Mouse (Mus musculus) stomach, postnatal 0 days (tissue): ENCODE measurements around the gene Gm29776. TPM values are rescaled to one million over a fixed set of nuclear protein-coding genes. Genes with fewer than 3 reads are reported as not detected.

Experiments
- ATAC-seq: fragments of 200-750 bp; cut with Nextera tagmentation; 2 replicates; pipeline ENCODE4 v1.8.0; 2017; ENCODE audit not compliant: low FRiP score, low TSS enrichment
- DNase-seq: peaks from one replicate; pipeline ENCODE4 v3.0.0-alpha.2; 2016; ENCODE audit warnings: low spot score
- H3K27ac ChIP-seq: fragments of 300-500 bp; sonication (generic); replicated peaks from 2 replicates; pipeline ENCODE4 v1.5.1; 2014; ENCODE audit warnings: mild to moderate bottlenecking, control low read depth
- H3K27me3 ChIP-seq: fragments of 300-500 bp; sonication (generic); 2 replicates; pipeline ENCODE4 v1.6.1; 2014; ENCODE audit warnings: low read length; ENCODE audit not compliant: control insufficient read depth, insufficient read depth
- H3K36me3 ChIP-seq: fragments of 300-500 bp; sonication (generic); 2 replicates; pipeline ENCODE4 v1.6.1; 2014; ENCODE audit warnings: low read length, mixed read lengths; ENCODE audit not compliant: control insufficient read depth, insufficient read depth
- H3K4me1 ChIP-seq: fragments of 300-500 bp; sonication (generic); replicated peaks from 2 replicates; pipeline ENCODE4 v1.6.1; 2014; ENCODE audit warnings: antibody characterized with exemption; ENCODE audit not compliant: control insufficient read depth, insufficient read depth
- H3K4me2 ChIP-seq: fragments of 300-500 bp; sonication (generic); replicated peaks from 2 replicates; pipeline ENCODE4 v1.6.1; 2014; ENCODE audit warnings: low read depth, mild to moderate bottlenecking, control low read depth, moderate library complexity
- H3K4me3 ChIP-seq: fragments of 300-500 bp; sonication (generic); 2 replicates; pipeline ENCODE4 v1.5.1; 2014; ENCODE audit warnings: low read depth, low read length, control low read depth
- H3K9ac ChIP-seq: fragments of 300-500 bp; sonication (generic); 2 replicates; pipeline ENCODE4 v1.6.1; 2014; ENCODE audit warnings: mild to moderate bottlenecking, low read length, control low read depth, mixed read lengths
- H3K9me3 ChIP-seq: fragments of 300-500 bp; sonication (generic); 2 replicates; pipeline ENCODE4 v1.6.1; 2016; ENCODE audit warnings: low read length; ENCODE audit not compliant: control insufficient read depth
- CTCF ChIP-seq: IDR thresholded peaks from 2 replicates; pipeline ENCODE4 v1.5.1; 2016; ENCODE audit warnings: antibody characterized with exemption, low read depth, mild to moderate bottlenecking, moderate library complexity
- EP300 ChIP-seq: optimal IDR thresholded peaks from 2 replicates; pipeline ENCODE3; 2016; ENCODE audit warnings: antibody characterized with exemption
- WGBS: fragments of 180-500 bp; shearing (Covaris S2); extraction: QIAGEN DNeasy Blood & Tissue Kit; methylation state at CpG from one replicate; pipeline ENCODE4 v1.1.7; 2014; 5-methylcytosine and 5-hydroxymethylcytosine counted together
- polyA plus RNA-seq: library from polyadenylated mRNA; unstranded; fragments of >200 nt; fragmentation: Nextera tagmentation; extraction: Ambion mirVana; gene quantifications from 2 replicates; pipeline ENCODE4 v1.2.1, GENCODE M21; 2015

The Gm29776 gene
- polyA plus RNA-seq, 1 experiment from 2014 or later = 0.08 TPM

DNA sequence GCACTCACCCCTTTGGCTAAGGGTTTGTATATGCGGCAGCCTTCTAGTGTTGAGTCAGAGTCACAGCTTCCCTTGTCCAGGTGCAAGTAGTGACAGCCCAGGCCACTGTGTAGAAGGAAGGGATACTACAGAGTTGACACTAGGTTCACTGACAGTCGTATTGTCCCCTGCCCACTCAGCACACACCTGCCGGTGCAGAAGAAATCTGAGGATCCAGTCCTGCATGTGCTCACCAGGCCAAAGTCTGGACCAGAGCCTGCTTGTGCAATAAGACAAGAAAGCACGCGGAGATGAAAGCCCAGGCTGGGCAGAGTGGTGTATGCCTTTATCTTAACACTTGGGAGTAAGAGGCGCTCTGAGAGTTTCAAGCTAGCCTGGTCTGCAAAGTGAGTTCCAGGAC, 3.6 kb downstream of the Gm29776 start:
- Histone ChIP-seq H3K4me3 (no peak overlapping the region), H3K4me2 (no peak overlapping the region), H3K4me1 (no peaks in the 10 kb centered on the region), H3K9me3 (no peaks in the 10 kb centered on the region), H3K27ac (no peak overlapping the region), H3K36me3 (no peaks in the 10 kb centered on the region; the same call in 1 of the 2 replicates), H3K9ac (no peak overlapping the region), H3K27me3 (no peaks in the 10 kb centered on the region)
- ATAC-seq = peak; percentile 24; the same call in 1 of the 2 replicates
- 61% methylated on average over 6 of the region's 6 CpGs for WGBS
- TF ChIP-seq EP300 (no peak), CTCF (no peak)
- DNase-seq = no peak

DNA sequence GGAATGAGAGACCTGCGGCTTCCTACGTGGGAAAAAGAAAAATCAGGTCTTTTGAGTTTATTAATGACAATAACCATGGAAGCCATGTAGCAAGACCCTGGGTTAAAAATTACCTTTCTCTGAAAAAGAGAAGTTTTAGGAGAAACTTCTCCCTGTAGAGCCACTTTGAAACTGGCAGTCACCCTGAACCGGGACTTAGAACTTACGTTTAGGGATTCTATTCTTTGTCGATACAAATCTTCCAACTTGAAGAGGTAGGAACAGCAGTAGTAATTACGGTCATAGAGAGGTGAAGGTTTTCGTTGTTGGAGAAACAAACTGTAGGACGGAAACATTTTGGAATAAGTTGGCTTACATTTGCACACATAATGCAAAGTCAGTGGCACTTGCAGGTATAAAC, 11.4 kb downstream of the Gm29776 start:
- Histone ChIP-seq H3K4me1 (no peaks in the 10 kb centered on the region), H3K4me2 (peak overlapping the region; percentile 60), H3K9me3 (no peaks in the 10 kb centered on the region), H3K27me3 (no peaks in the 10 kb centered on the region), H3K36me3 (peaks cover 3% of the 10 kb centered on the region; the same call in 1 of the 2 replicates), H3K27ac (peak overlapping the region; percentile 46; the same call in 1 of the 2 replicates), H3K9ac (peak overlapping the region; percentile 70), H3K4me3 (peak overlapping the region; percentile 96)
- TF ChIP-seq EP300 = no peak
- TF ChIP-seq CTCF = no peak
- DNase-seq (no peak), ATAC-seq (no peak)
- WGBS = 1% methylated on average over 8 of the region's 8 CpGs

DNA sequence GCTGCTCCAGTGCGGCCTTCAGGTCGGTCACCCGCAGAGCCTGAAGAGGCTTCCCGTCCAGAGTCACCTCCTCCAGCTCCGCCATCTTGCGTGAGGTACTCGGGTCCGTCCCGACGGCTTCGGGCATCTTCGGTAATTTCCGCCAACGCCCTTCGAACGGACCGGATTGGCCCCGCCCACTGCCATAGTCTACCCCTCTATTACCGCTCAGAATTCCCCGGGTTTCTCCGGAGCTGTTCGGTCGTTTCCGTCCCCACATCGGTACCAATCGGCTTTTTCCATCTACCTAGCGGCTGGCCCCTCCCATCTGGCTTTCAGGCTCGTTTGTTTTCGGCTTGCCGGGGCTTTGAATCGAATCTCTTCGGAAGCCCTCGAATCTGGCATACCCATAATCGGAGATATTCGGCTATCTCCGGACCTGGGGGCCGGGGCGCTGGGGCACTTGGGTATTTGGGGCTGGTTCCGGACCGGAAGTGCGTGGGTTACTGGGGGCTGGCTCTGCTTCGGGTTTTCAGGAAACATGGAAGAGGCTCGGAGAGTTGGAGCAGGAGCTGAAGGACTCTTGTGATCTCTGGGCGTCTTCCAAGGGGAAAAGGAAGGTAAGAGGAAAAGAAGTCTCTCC, 12.0 kb downstream of the Gm29776 start, which contains the start of gene Acin1:
Gene Acin1, minus strand, starts transcription at position 410 of the 622 bp plus-strand sequence.
- WGBS = under 1% methylated on average over 44 of the region's 44 CpGs
- Histone ChIP-seq H3K27me3 (no peaks in the 10 kb centered on the region), H3K9me3 (no peaks in the 10 kb centered on the region), H3K9ac (peak within 1 kb of the TSS; percentile 97), H3K36me3 (peaks cover 3% of the 10 kb centered on the region; the same call in 1 of the 2 replicates), H3K4me2 (peak within 1 kb of the TSS; percentile 66), H3K4me3 (peak within 1 kb of the TSS; percentile 96), H3K4me1 (no peaks in the 10 kb centered on the region), H3K27ac (peak within 1 kb of the TSS; percentile 99)
- TF ChIP-seq EP300 (no peak), CTCF (no peak)
- DNase-seq (peak; percentile 100), ATAC-seq (peak; percentile 97)

GRCm38 (mm10) chr14:54686063-54686521, 12.5 kb downstream of the Gm29776 start, which contains the start of gene 1700123O20Rik:
1700123O20Rik (plus strand) TSS chr14:54686216.
- H3K9ac ChIP-seq = peak within 1 kb of the TSS; percentile 97
- H3K27me3 ChIP-seq = no peaks in the 10 kb centered on the region
- no peaks in the 10 kb centered on the region for H3K4me1 ChIP-seq
- H3K4me2 ChIP-seq = peak within 1 kb of the TSS; percentile 66
- peak within 1 kb of the TSS; percentile 99 for H3K27ac ChIP-seq
- DNase-seq = no peak
- under 1% methylated on average over 29 of the region's 41 CpGs for WGBS
- peak within 1 kb of the TSS; percentile 96 for H3K4me3 ChIP-seq
- ATAC-seq = peak; percentile 77
- H3K36me3 ChIP-seq = peaks cover 3% of the 10 kb centered on the region; the same call in 1 of the 2 replicates
- no peaks in the 10 kb centered on the region for H3K9me3 ChIP-seq
- TF ChIP-seq EP300 = no peak
- peak; percentile 64 for TF ChIP-seq CTCF

GRCm38 (mm10) chr14:54685471-54685870, 13.2 kb downstream of the Gm29776 start:
- Histone ChIP-seq H3K4me2 (peak overlapping the region; percentile 66), H3K4me1 (no peaks in the 10 kb centered on the region), H3K9ac (peak overlapping the region; percentile 97), H3K27me3 (no peaks in the 10 kb centered on the region), H3K27ac (peak overlapping the region; percentile 99; the same call in 1 of the 2 replicates), H3K9me3 (no peaks in the 10 kb centered on the region), H3K4me3 (peak overlapping the region; percentile 96), H3K36me3 (peaks cover 3% of the 10 kb centered on the region; the same call in 1 of the 2 replicates)
- no peak for TF ChIP-seq EP300
- TF ChIP-seq CTCF = no peak
- no peak for ATAC-seq
- DNase-seq = no peak
- 8% methylated on average over 8 of the region's 8 CpGs for WGBS

- no peak overlapping the region for H3K4me2 ChIP-seq
- H3K9ac ChIP-seq = no peak overlapping the region
- H3K4me3 ChIP-seq = no peak overlapping the region
- 78% methylated on average over 3 of the region's 3 CpGs for WGBS
- H3K9me3 ChIP-seq = no peaks in the 10 kb centered on the region
- H3K36me3 ChIP-seq = peaks cover 10% of the 10 kb centered on the region; the same call in 1 of the 2 replicates
- H3K27me3 ChIP-seq = no peaks in the 10 kb centered on the region
- no peak for DNase-seq
- H3K27ac ChIP-seq = no peak overlapping the region
- no peak for TF ChIP-seq CTCF
- no peak for ATAC-seq
- H3K4me1 ChIP-seq = no peaks in the 10 kb centered on the region
These were observed 16.2 kb downstream of the Gm29776 start for GRCm38 (mm10) chr14:54682396-54682795.
